Comparison of ENCODE assay signal across 8 mouse cellular contexts in the genomic region with DNA sequence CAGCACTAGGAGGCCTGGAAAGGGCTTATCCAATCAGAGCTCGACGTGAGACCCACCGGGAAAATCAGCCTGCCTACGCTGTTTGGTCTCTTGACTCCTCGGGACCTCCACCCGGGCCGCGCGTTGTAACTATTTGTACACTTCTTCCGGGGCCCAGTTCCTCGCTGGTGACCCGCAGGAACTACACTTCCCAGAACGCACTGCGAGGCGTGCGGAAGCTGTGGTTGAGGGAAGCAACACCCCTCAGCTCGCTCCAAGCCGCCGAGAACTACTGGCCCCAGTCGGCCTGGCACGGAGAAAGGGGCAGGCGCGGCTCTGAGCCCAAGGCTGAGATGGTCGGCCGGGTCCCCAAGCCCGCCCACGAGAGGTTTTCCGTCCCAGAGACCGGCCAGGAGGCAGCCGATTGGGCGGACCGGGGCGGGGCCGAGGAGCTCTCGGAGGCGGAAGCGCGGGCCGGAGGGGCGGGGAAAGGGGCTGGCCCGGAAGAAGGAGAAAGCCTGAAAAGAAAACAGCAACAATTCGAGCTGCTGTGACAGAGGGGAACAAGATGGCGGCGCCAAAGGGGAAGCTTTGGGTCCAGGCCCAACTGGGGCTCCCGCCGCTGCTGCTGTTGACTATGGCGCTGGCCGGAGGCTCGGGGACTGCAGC. TPM values are rescaled to one million over a fixed set of nuclear protein-coding genes. Genes with fewer than 3 reads are reported as not detected.
A peak's percentile ranks its signal among the peaks of the same experiment; 100 is the strongest.
DNase-seq lines count a peak whose midpoint lies in the region; ATAC-seq and TF ChIP-seq lines count a peak whose summit lies in the region.

A gene (plus strand): TSS at position 218 of the 648 bp plus-strand sequence.

- TF ChIP-seq RAD21 in MEL (IDR thresholded peaks at IDR 0.05; ENCODE audit: low read depth, low read length) = no peak

- no peaks in the 10 kb centered on the region for H3K27me3 ChIP-seq in MEL (ENCODE audit: control insufficient read depth in 1 of 2, insufficient read depth in 2 of 2, low read length in 2 of 2)
- no peaks in the 10 kb centered on the region for H3K27me3 ChIP-seq in cerebellum, adult 2 months (ENCODE audit: control insufficient read depth, insufficient read depth, low read length)
- H3K27me3 ChIP-seq in forebrain, postnatal 0 days (ENCODE audit: insufficient read depth, low read length) = no peaks in the 10 kb centered on the region
- no peaks in the 10 kb centered on the region for H3K27me3 ChIP-seq in lung, embryonic 15.5 days

- H3K9ac ChIP-seq in MEL (ENCODE audit: control insufficient read depth, low read depth, low read length, poor library complexity, severe bottlenecking) = peak within 1 kb of the TSS; percentile 88
- H3K9ac ChIP-seq in forebrain, postnatal 0 days = peak within 1 kb of the TSS; percentile 68
- peak within 1 kb of the TSS; percentile 79 for H3K9ac ChIP-seq in lung, embryonic 15.5 days

- ATAC-seq in forebrain, postnatal 0 days = peak; percentile 96
- peak; percentile 96 for ATAC-seq in lung, embryonic 15.5 days (ENCODE audit: borderline replicate concordance, extremely low read depth, low FRiP score, low TSS enrichment)

- H3K27ac ChIP-seq in MEL (ENCODE audit: control insufficient read depth, low read depth, low read length) = peak within 1 kb of the TSS; percentile 89
- peak within 1 kb of the TSS; percentile 84 for H3K27ac ChIP-seq in cerebellum, adult 2 months (ENCODE audit: insufficient read depth, low read length)
- H3K27ac ChIP-seq in forebrain, postnatal 0 days (ENCODE audit: low read depth, low read length) = peak within 1 kb of the TSS; percentile 93
- H3K27ac ChIP-seq in lung, embryonic 15.5 days = peak within 1 kb of the TSS; percentile 99

- TF ChIP-seq EP300 in MEL (IDR thresholded peaks at IDR 0.05; ENCODE audit: low read depth in 1 of 2, low read length in 2 of 2) = no peak

- under 1% methylated on average over 49 of the region's 49 CpGs for WGBS in cerebellum, adult 2 months
- WGBS in forebrain, postnatal 0 days = under 1% methylated on average over 49 of the region's 49 CpGs
- WGBS in lung, embryonic 15.5 days = under 1% methylated on average over 49 of the region's 49 CpGs

- peaks cover 2 to 32% of the 10 kb centered on the region in 2 experiments for H3K36me3 ChIP-seq in MEL (ENCODE audit: control insufficient read depth in 1 of 2, insufficient read depth in 2 of 2, low read length in 2 of 2)
- peaks cover 5% of the 10 kb centered on the region for H3K36me3 ChIP-seq in forebrain, postnatal 0 days (ENCODE audit: insufficient read depth)
- H3K36me3 ChIP-seq in lung, embryonic 15.5 days = peaks cover 7% of the 10 kb centered on the region; the same call in 1 of the 2 replicates

- peak within 1 kb of the TSS; percentile 60 for H3K4me2 ChIP-seq in forebrain, postnatal 0 days (ENCODE audit: low read depth)
- peak within 1 kb of the TSS; percentile 62 for H3K4me2 ChIP-seq in lung, embryonic 15.5 days

- peaks cover 47% of the 10 kb centered on the region for H3K79me2 ChIP-seq in MEL (ENCODE audit: control insufficient read depth, insufficient read depth, low read length, poor library complexity)

- peak; percentile 97 for DNase-seq in MEL (ENCODE audit: low read depth, low spot score)
- peak; percentile 97 to 98 for DNase-seq in cerebellum, adult 2 months
- peak; percentile 95 for DNase-seq in forebrain, postnatal 0 days
- DNase-seq in heart, postnatal 4 days = peak; percentile 98
- peak; percentile 94 to 95 for DNase-seq in layer of hippocampus, adult 8-10 months (ENCODE audit: low spot score in 2 of 2)
- DNase-seq in ovary, adult 18-20 months (ENCODE audit: low spot score) = peak; percentile 98
- peak; percentile 96 for DNase-seq in thymus, postnatal 0 days (ENCODE audit: low spot score)

- H3K4me3 ChIP-seq in MEL (ENCODE audit: control insufficient read depth in 1 of 2, insufficient read depth in 1 of 2, low read depth in 2 of 2, low read length in 2 of 2) = peak within 1 kb of the TSS; percentile 73 to 91
- H3K4me3 ChIP-seq in cerebellum, adult 2 months (replicated peaks; ENCODE audit: insufficient read depth, low read depth, low read length) = peak within 1 kb of the TSS; percentile 94
- peak within 1 kb of the TSS; percentile 97 for H3K4me3 ChIP-seq in forebrain, postnatal 0 days (ENCODE audit: low read depth, low read length)
- peak within 1 kb of the TSS; percentile 65 for H3K4me3 ChIP-seq in lung, embryonic 15.5 days

- no peaks in the 10 kb centered on the region for H3K9me3 ChIP-seq in MEL (replicated peaks; ENCODE audit: insufficient read depth, low read length)
- no peaks in the 10 kb centered on the region for H3K9me3 ChIP-seq in forebrain, postnatal 0 days (ENCODE audit: low read length)
- no peaks in the 10 kb centered on the region for H3K9me3 ChIP-seq in lung, embryonic 15.5 days

- peak; percentile 68 to 69 for TF ChIP-seq POLR2A in MEL (IDR thresholded peaks at IDR 0.05; ENCODE audit: control insufficient read depth in 1 of 2, insufficient read depth in 1 of 2, low read depth in 1 of 2, low read length in 2 of 2, poor library complexity in 1 of 2)
- TF ChIP-seq POLR2A in cerebellum, adult 2 months (IDR thresholded peaks at IDR 0.05; ENCODE audit: borderline replicate concordance, insufficient read depth, low read length) = peak; percentile 55; the same call in 1 of the 2 replicates

- no peak for TF ChIP-seq CTCF in MEL (IDR thresholded peaks at IDR 0.05 in 2 of 3, conservative IDR thresholded peaks at IDR 0.05 in 1 of 3; ENCODE audit: control insufficient read depth in 1 of 3, insufficient read depth in 1 of 3, low read depth in 2 of 3, low read length in 3 of 3, poor library complexity in 1 of 3, severe bottlenecking in 1 of 3)
- TF ChIP-seq CTCF in cerebellum, adult 2 months (IDR thresholded peaks at IDR 0.05; ENCODE audit: borderline replicate concordance, insufficient read depth, low read depth, low read length) = no peak
- TF ChIP-seq CTCF in forebrain, postnatal 0 days (IDR thresholded peaks at IDR 0.05; ENCODE audit: low read depth) = no peak

- H3K4me1 ChIP-seq in MEL (ENCODE audit: control insufficient read depth in 1 of 2, insufficient read depth in 2 of 2, low read length in 2 of 2) = peaks cover 11 to 12% of the 10 kb centered on the region in 2 experiments
- H3K4me1 ChIP-seq in cerebellum, adult 2 months (ENCODE audit: control insufficient read depth, insufficient read depth, low read length) = peaks cover 3% of the 10 kb centered on the region; the same call in 1 of the 2 replicates
- H3K4me1 ChIP-seq in forebrain, postnatal 0 days (ENCODE audit: insufficient read depth) = peaks cover 12% of the 10 kb centered on the region
- H3K4me1 ChIP-seq in lung, embryonic 15.5 days = peaks cover 24% of the 10 kb centered on the region

TF ChIP-seq in MEL, 35 proteins besides CTCF, POLR2A, EP300 and RAD21 (continues in another document):
- peak; percentile 68; the same call in 1 of the 2 replicates for TF ChIP-seq TBP (IDR thresholded peaks at IDR 0.05; ENCODE audit: low read depth, low read length)
- TF ChIP-seq USF1 (IDR thresholded peaks at IDR 0.05; ENCODE audit: low read depth, low read length) = peak; percentile 15; the same call in 1 of the 2 replicates
- peak; percentile 85 for TF ChIP-seq KAT2A (conservative IDR thresholded peaks at IDR 0.05; ENCODE audit: low read depth, low read length)
- TF ChIP-seq CHD2 (IDR thresholded peaks at IDR 0.05; ENCODE audit: low read length) = no peak
- TF ChIP-seq E2F4 (IDR thresholded peaks at IDR 0.05; ENCODE audit: borderline replicate concordance, low read depth, low read length) = no peak
- TF ChIP-seq MAZ (IDR thresholded peaks at IDR 0.05; ENCODE audit: low read depth, low read length) = peak; percentile 74; the same call in 1 of the 2 replicates
- no peak for TF ChIP-seq JUND (IDR thresholded peaks at IDR 0.05; ENCODE audit: low read depth, low read length)
- TF ChIP-seq SMC3 (IDR thresholded peaks at IDR 0.05; ENCODE audit: low read depth, low read length) = no peak
- peak; percentile 98 for TF ChIP-seq HCFC1 (IDR thresholded peaks at IDR 0.05; ENCODE audit: low read depth, low read length)
- TF ChIP-seq ELF1 (IDR thresholded peaks at IDR 0.05; ENCODE audit: low read depth, low read length) = peak; percentile 94
- TF ChIP-seq MYB (IDR thresholded peaks at IDR 0.05; ENCODE audit: low read depth, low read length) = no peak
- no peak for TF ChIP-seq MAFK (IDR thresholded peaks at IDR 0.05; ENCODE audit: borderline replicate concordance, low read depth, low read length)
- peak; percentile 53 for TF ChIP-seq MXI1 (IDR thresholded peaks at IDR 0.05; ENCODE audit: low read depth, low read length)
- no peak for TF ChIP-seq TAL1 (IDR thresholded peaks at IDR 0.05; ENCODE audit: low read length)
- TF ChIP-seq MAX (IDR thresholded peaks at IDR 0.05; ENCODE audit: low read length) = 0 out of 2 replicates have a peak, but pooled peaks have one; percentile 38
- peak; percentile 93 for TF ChIP-seq SIN3A (IDR thresholded peaks at IDR 0.05; ENCODE audit: low read length)
- no peak; the same call in 1 of the 2 replicates for TF ChIP-seq MYC (IDR thresholded peaks at IDR 0.05; ENCODE audit: low read depth, low read length)
- TF ChIP-seq NELFE (IDR thresholded peaks at IDR 0.05; ENCODE audit: low read depth, low read length) = peak; percentile 57
- no peak for TF ChIP-seq POLR2AphosphoS5 (IDR thresholded peaks at IDR 0.05; ENCODE audit: borderline replicate concordance, low read depth, low read length)
- 0 out of 2 replicates have a peak, but pooled peaks have one; percentile 2 for TF ChIP-seq TCF12 (IDR thresholded peaks at IDR 0.05; ENCODE audit: low read depth, low read length)
- no peak for TF ChIP-seq GATA1 (IDR thresholded peaks at IDR 0.05; ENCODE audit: low read depth, low read length)
- TF ChIP-seq USF2 (IDR thresholded peaks at IDR 0.05; ENCODE audit: borderline replicate concordance in 1 of 2, insufficient read depth in 1 of 2, low read depth in 1 of 2, low read length in 2 of 2) = no peak
- TF ChIP-seq ZKSCAN1 (IDR thresholded peaks at IDR 0.05; ENCODE audit: low read depth, low read length) = no peak
- TF ChIP-seq ZC3H11A (IDR thresholded peaks at IDR 0.05; ENCODE audit: low read depth, low read length) = no peak

RNA-seq across cellular contexts. Expression of the gene that starts here (rescaled TPM):
- 51.9 and 55.8 TPM in 2 replicates for total RNA-seq in MEL (2012; rRNA removed)
- 10 to 100 TPM in 1 of 2 experiments, not detected in 1; 78.9 TPM for polyA plus RNA-seq in MEL (2012; ENCODE audit: insufficient read depth in 1 of 2, insufficient read length in 2 of 2, low read depth in 1 of 2, low replicate concordance in 2 of 2, missing spikeins in 1 of 2)
- 258 and 285 TPM in 2 replicates for polyA plus RNA-seq in cerebellum, adult 2 months (2012; rRNA removed)
- 126 and 134 TPM in 2 replicates for total RNA-seq in forebrain, postnatal 0 days (2014; rRNA removed)
- 361 and 363 TPM in 2 replicates for polyA plus RNA-seq in forebrain, postnatal 0 days (2015; fragmentation: Nextera tagmentation; extraction: Ambion mirVana)
- 100 to 1,000 TPM; 137 to 148 TPM for total RNA-seq in heart, postnatal 4 days (2021)
- 100 to 1,000 TPM; 213 to 240 (median 224) TPM for total RNA-seq in layer of hippocampus, adult 8-10 months (2022)
- polyA plus RNA-seq in lung, embryonic 15.5 days (2015; fragmentation: Nextera tagmentation; extraction: Ambion mirVana) = 421 and 454 TPM in 2 replicates
- polyA plus RNA-seq in thymus, postnatal 0 days (2015; fragmentation: Nextera tagmentation; extraction: Ambion mirVana) = 373 and 377 TPM in 2 replicates

Comparison
In these comparisons a context has a peak if more than half of its experiments do, and no peak if none do; other contexts are left out.
1. Peak in every context shown above with its lines: DNase-seq, ATAC-seq, H3K4me3 ChIP-seq and H3K27ac ChIP-seq.